Mouse (Mus musculus): ENCODE data around the gene Psd4. TPM values are rescaled to one million over a fixed set of nuclear protein-coding genes. Genes with fewer than 3 reads are reported as not detected.

Gene Psd4
- polyA plus RNA-seq, 1 experiment: not detected

GRCm38 (mm10) chr2:24454429-24455011 is 87.1 kb downstream of the Psd4 start:
- Histone ChIP-seq H3K79me2 (ENCODE audit: control insufficient read depth, insufficient read depth) (no peaks in the 10 kb centered on the region), H3K4me2 (ENCODE audit: low read depth) (no peak overlapping the region), H3ac (ENCODE audit: control insufficient read depth, insufficient read length) (no peak overlapping the region), H3K27me3 (ENCODE audit: control insufficient read depth, insufficient read depth, insufficient read length) (no peaks in the 10 kb centered on the region), H3K4me3 (no peak overlapping the region), H3K36me3 (ENCODE audit: control insufficient read depth, insufficient read depth) (no peaks in the 10 kb centered on the region)
- no peak for TF ChIP-seq CEBPB (IDR thresholded peaks at IDR 0.05; ENCODE audit: insufficient read depth, poor library complexity, severe bottlenecking)
- TF ChIP-seq POLR2AphosphoS2 (IDR thresholded peaks at IDR 0.05; ENCODE audit: insufficient read length, low read depth): no peak
- TF ChIP-seq SRF (IDR thresholded peaks at IDR 0.05; ENCODE audit: control insufficient read depth, insufficient read length, low read depth): no peak
- TF ChIP-seq MYOG (IDR thresholded peaks at IDR 0.05; ENCODE audit: control insufficient read depth in 1 of 3, insufficient read depth in 1 of 3, insufficient read length in 2 of 3, low read depth in 2 of 3): no peak
- no peak for TF ChIP-seq POLR2A (IDR thresholded peaks at IDR 0.05; ENCODE audit: insufficient read length, low read depth)
- TF ChIP-seq TCF12 (IDR thresholded peaks at IDR 0.05; ENCODE audit: insufficient read depth, poor library complexity, severe bottlenecking): no peak
- TF ChIP-seq MAX (IDR thresholded peaks at IDR 0.05; ENCODE audit: low read depth): no peak
- no peak for TF ChIP-seq REST (IDR thresholded peaks at IDR 0.05; ENCODE audit: insufficient read depth, insufficient read length)
- no peak for TF ChIP-seq USF1 (IDR thresholded peaks at IDR 0.05; ENCODE audit: low read depth)
- TF ChIP-seq TCF3 (IDR thresholded peaks at IDR 0.05; ENCODE audit: insufficient read length, low read depth): no peak
- TF ChIP-seq MYOD1 (IDR thresholded peaks at IDR 0.05; ENCODE audit: control insufficient read depth in 1 of 3, insufficient read length in 2 of 3, low read depth in 2 of 3): no peak
- TF ChIP-seq E2F4 (IDR thresholded peaks at IDR 0.05; ENCODE audit: insufficient read depth): no peak

- H3ac ChIP-seq (ENCODE audit: control insufficient read depth, insufficient read length): no peak overlapping the region
- no peaks in the 10 kb centered on the region for H3K79me2 ChIP-seq (ENCODE audit: control insufficient read depth, insufficient read depth)
- no peak overlapping the region for H3K4me3 ChIP-seq
- H3K4me2 ChIP-seq (ENCODE audit: low read depth): no peak overlapping the region
- no peaks in the 10 kb centered on the region for H3K27me3 ChIP-seq (ENCODE audit: control insufficient read depth, insufficient read depth, insufficient read length)
- TF ChIP-seq MAX (IDR thresholded peaks at IDR 0.05; ENCODE audit: low read depth): no peak
- no peaks in the 10 kb centered on the region for H3K36me3 ChIP-seq (ENCODE audit: control insufficient read depth, insufficient read depth)
Observed at GRCm38 (mm10) chr2:24455057-24455855, 87.9 kb downstream of the Psd4 start.

- TF ChIP-seq REST (IDR thresholded peaks at IDR 0.05; ENCODE audit: insufficient read depth, insufficient read length) (no peak), SRF (IDR thresholded peaks at IDR 0.05; ENCODE audit: control insufficient read depth, insufficient read length, low read depth) (no peak), E2F4 (IDR thresholded peaks at IDR 0.05; ENCODE audit: insufficient read depth) (no peak), MYOD1 (IDR thresholded peaks at IDR 0.05; ENCODE audit: control insufficient read depth in 1 of 3, insufficient read length in 2 of 3, low read depth in 2 of 3) (no peak), POLR2AphosphoS2 (IDR thresholded peaks at IDR 0.05; ENCODE audit: insufficient read length, low read depth) (no peak), POLR2A (IDR thresholded peaks at IDR 0.05; ENCODE audit: insufficient read length, low read depth) (no peak), TCF3 (IDR thresholded peaks at IDR 0.05; ENCODE audit: insufficient read length, low read depth) (no peak), CEBPB (IDR thresholded peaks at IDR 0.05; ENCODE audit: insufficient read depth, poor library complexity, severe bottlenecking) (no peak), TCF12 (IDR thresholded peaks at IDR 0.05; ENCODE audit: insufficient read depth, poor library complexity, severe bottlenecking) (no peak), MYOG (IDR thresholded peaks at IDR 0.05; ENCODE audit: control insufficient read depth in 1 of 3, insufficient read depth in 1 of 3, insufficient read length in 2 of 3, low read depth in 2 of 3) (no peak), USF1 (IDR thresholded peaks at IDR 0.05; ENCODE audit: low read depth) (no peak), MAX (IDR thresholded peaks at IDR 0.05; ENCODE audit: low read depth) (no peak)
- Histone ChIP-seq H3K27me3 (ENCODE audit: control insufficient read depth, insufficient read depth, insufficient read length) (no peaks in the 10 kb centered on the region), H3K36me3 (ENCODE audit: control insufficient read depth, insufficient read depth) (no peaks in the 10 kb centered on the region), H3ac (ENCODE audit: control insufficient read depth, insufficient read length) (no peak overlapping the region), H3K4me2 (ENCODE audit: low read depth) (no peak overlapping the region), H3K79me2 (ENCODE audit: control insufficient read depth, insufficient read depth) (no peaks in the 10 kb centered on the region), H3K4me3 (no peak overlapping the region)
Observed at GRCm38 (mm10) chr2:24456841-24457240, 89.5 kb downstream of the Psd4 start.

- Histone ChIP-seq H3K79me2 (ENCODE audit: control insufficient read depth, insufficient read depth) (no peaks in the 10 kb centered on the region), H3K27me3 (ENCODE audit: control insufficient read depth, insufficient read depth, insufficient read length) (no peaks in the 10 kb centered on the region), H3K4me3 (no peak overlapping the region), H3ac (ENCODE audit: control insufficient read depth, insufficient read length) (no peak overlapping the region), H3K36me3 (ENCODE audit: control insufficient read depth, insufficient read depth) (no peaks in the 10 kb centered on the region), H3K4me2 (ENCODE audit: low read depth) (no peak overlapping the region)
- TF ChIP-seq REST (IDR thresholded peaks at IDR 0.05; ENCODE audit: insufficient read depth, insufficient read length) (no peak), E2F4 (IDR thresholded peaks at IDR 0.05; ENCODE audit: insufficient read depth) (no peak)
Observed at GRCm38 (mm10) chr2:24460112-24460807, 92.9 kb downstream of the Psd4 start.

GRCm38 (mm10) chr2:24460808-24461127 is 93.4 kb downstream of the Psd4 start:
- Histone ChIP-seq H3K36me3 (ENCODE audit: control insufficient read depth, insufficient read depth) (no peaks in the 10 kb centered on the region), H3K27me3 (ENCODE audit: control insufficient read depth, insufficient read depth, insufficient read length) (no peaks in the 10 kb centered on the region), H3K4me3 (no peak overlapping the region), H3ac (ENCODE audit: control insufficient read depth, insufficient read length) (no peak overlapping the region), H3K4me2 (ENCODE audit: low read depth) (no peak overlapping the region), H3K79me2 (ENCODE audit: control insufficient read depth, insufficient read depth) (no peaks in the 10 kb centered on the region)
- TF ChIP-seq POLR2AphosphoS2 (IDR thresholded peaks at IDR 0.05; ENCODE audit: insufficient read length, low read depth) (no peak), MYOD1 (IDR thresholded peaks at IDR 0.05; ENCODE audit: control insufficient read depth in 1 of 3, insufficient read length in 2 of 3, low read depth in 2 of 3) (no peak), E2F4 (IDR thresholded peaks at IDR 0.05; ENCODE audit: insufficient read depth) (no peak)

Other genes with a start within 250 kb of the Psd4 start
- not detected for gene Il1f8, start 214.4 kb upstream of the Psd4 start, polyA plus RNA-seq (2012; fragmentation: generic; extraction: Trizol)
- not detected for gene Il1f9, start 181.1 kb upstream of the Psd4 start, polyA plus RNA-seq (2012; fragmentation: generic; extraction: Trizol)
- gene Il1f6, start 152.2 kb upstream of the Psd4 start, polyA plus RNA-seq (2012; fragmentation: generic; extraction: Trizol): not detected
- gene Il1f5, start 90.6 kb upstream of the Psd4 start, polyA plus RNA-seq (2012; fragmentation: generic; extraction: Trizol): not detected
- gene Il1f10, start 76.4 kb upstream of the Psd4 start, polyA plus RNA-seq (2012; fragmentation: generic; extraction: Trizol): not detected
- gene Il1rn, start 30.7 kb upstream of the Psd4 start, polyA plus RNA-seq (2012; fragmentation: generic; extraction: Trizol): 0.41 TPM
- not detected for gene Pax8, start 108.0 kb downstream of the Psd4 start, polyA plus RNA-seq (2012; fragmentation: generic; extraction: Trizol)

All from myocyte (in vitro differentiated cells).